Mouse (Mus musculus) C2C12 (cell line): ENCODE data around the gene Ccdc157.

ENCODE experiments used
- CEBPB ChIP-seq: IDR thresholded peaks from one replicate; pipeline ENCODE4 v1.6.1; 2011; ENCODE audit warnings: low read depth, mild to moderate bottlenecking, control low read depth, moderate library complexity
- CTCF ChIP-seq: IDR thresholded peaks from one replicate; pipeline ENCODE4 v1.5.1; 2011; ENCODE audit not compliant: control insufficient read depth, insufficient read depth, insufficient read length
- FOSL1 ChIP-seq: IDR thresholded peaks from one replicate; pipeline ENCODE4 v1.8.0; 2011; ENCODE audit warnings: mild to moderate bottlenecking, low read length; ENCODE audit not compliant: poor library complexity, insufficient read depth, severe bottlenecking
- MAX ChIP-seq: IDR thresholded peaks from one replicate; pipeline ENCODE4 v1.6.1; 2011; ENCODE audit warnings: mild to moderate bottlenecking, control low read depth
- MYOD1 ChIP-seq: IDR thresholded peaks from one replicate; pipeline ENCODE4 v1.6.1; 2011; ENCODE audit warnings: low read depth; ENCODE audit not compliant: control insufficient read depth, insufficient read length
- MYOG ChIP-seq: IDR thresholded peaks from one replicate; pipeline ENCODE4 v1.6.1; 2011; ENCODE audit not compliant: control insufficient read depth, insufficient read length; ENCODE audit errors: extremely low read depth
- USF1 ChIP-seq: IDR thresholded peaks from one replicate; pipeline ENCODE4 v1.6.1; 2011; ENCODE audit warnings: low read depth, mild to moderate bottlenecking, control low read depth, moderate library complexity

DNA sequence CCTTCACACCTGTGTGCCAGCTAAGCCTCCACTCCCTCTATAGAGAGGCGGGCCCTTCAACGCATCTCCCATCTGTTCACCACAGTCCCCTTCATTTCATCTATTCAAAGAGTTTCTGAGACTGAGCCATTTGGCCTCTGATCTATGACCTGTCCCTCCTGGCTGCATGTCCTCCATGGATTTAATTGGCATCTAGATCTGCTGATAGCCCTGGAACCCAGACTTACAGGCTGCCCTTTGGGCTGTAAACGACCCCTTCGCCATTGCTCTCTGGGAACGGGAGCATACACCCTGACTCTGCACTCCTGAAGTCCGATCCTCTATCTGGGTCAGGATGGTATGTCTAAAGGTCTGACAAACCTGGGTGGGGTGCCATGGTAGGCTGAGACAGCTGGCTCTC is 47.2 kb downstream of the Ccdc157 start:
- TF ChIP-seq CTCF, result no peak
- TF ChIP-seq CEBPB, result no peak
- no peak for TF ChIP-seq MYOD1
- no peak for TF ChIP-seq FOSL1
- no peak for TF ChIP-seq MYOG
- TF ChIP-seq MAX, result no peak
- no peak for TF ChIP-seq USF1
